Mouse (Mus musculus) embryonic facial prominence, embryonic 12.5 days (tissue): ENCODE measurements at regions not wholly inside any gene's neighbourhood (a gene's known extent, or its start where the extent isn't known, plus 50 kb on each side); places are given as distances from the start of the nearest gene placed in this dataset.

Source experiments
- ATAC-seq: fragments of 200-750 bp; cut with Nextera tagmentation; 2 replicates; pipeline ENCODE4 v1.8.0; 2017; ENCODE audit not compliant: insufficient number of reproducible peaks, insufficient read depth, low FRiP score, low TSS enrichment
- H3K27ac ChIP-seq: fragments of 300-500 bp; sonication (generic); 2 replicates; pipeline ENCODE4 v1.5.1; 2016; ENCODE audit warnings: mild to moderate bottlenecking
- H3K27me3 ChIP-seq: fragments of 300-500 bp; sonication (generic); 2 replicates; pipeline ENCODE4 v1.6.1; 2016; ENCODE audit warnings: mild to moderate bottlenecking, moderate library complexity
- H3K36me3 ChIP-seq: fragments of 300-500 bp; sonication (generic); 2 replicates; pipeline ENCODE4 v1.6.1; 2016; ENCODE audit warnings: mild to moderate bottlenecking
- H3K4me1 ChIP-seq: fragments of 300-500 bp; sonication (generic); 2 replicates; pipeline ENCODE4 v1.6.1; 2016
- H3K4me2 ChIP-seq: fragments of 300-500 bp; sonication (generic); replicated peaks from 2 replicates; pipeline ENCODE4 v1.6.1; 2016; ENCODE audit warnings: mild to moderate bottlenecking, moderate library complexity
- H3K4me3 ChIP-seq: fragments of 300-500 bp; sonication (generic); 2 replicates; pipeline ENCODE4 v1.5.1; 2016; ENCODE audit warnings: mild to moderate bottlenecking
- H3K9ac ChIP-seq: fragments of 300-500 bp; sonication (generic); 2 replicates; pipeline ENCODE4 v1.6.1; 2016; ENCODE audit warnings: mild to moderate bottlenecking, moderate library complexity
- H3K9me3 ChIP-seq: fragments of 300-500 bp; sonication (generic); 2 replicates; pipeline ENCODE4 v1.6.1; 2016; ENCODE audit warnings: mild to moderate bottlenecking, moderate library complexity
- WGBS: fragments of 180-500 bp; shearing (Covaris S2); methylation state at CpG from one replicate; pipeline ENCODE4 v1.1.7; 2016; 5-methylcytosine and 5-hydroxymethylcytosine counted together

- Histone ChIP-seq H3K4me2 (peak overlapping the region; percentile 55), H3K36me3 (no peaks in the 10 kb centered on the region), H3K4me1 (peaks cover 27% of the 10 kb centered on the region), H3K27me3 (no peaks in the 10 kb centered on the region), H3K9ac (no peak overlapping the region), H3K27ac (peak overlapping the region; percentile 60), H3K9me3 (no peaks in the 10 kb centered on the region), H3K4me3 (peak overlapping the region; percentile 24)
- ATAC-seq: no peak
- 23% methylated on average over 10 of the region's 10 CpGs for WGBS
These were observed 52.7 kb upstream of the Gm21915 start for GRCm38 (mm10) chr9:40617676-40618062.

DNA sequence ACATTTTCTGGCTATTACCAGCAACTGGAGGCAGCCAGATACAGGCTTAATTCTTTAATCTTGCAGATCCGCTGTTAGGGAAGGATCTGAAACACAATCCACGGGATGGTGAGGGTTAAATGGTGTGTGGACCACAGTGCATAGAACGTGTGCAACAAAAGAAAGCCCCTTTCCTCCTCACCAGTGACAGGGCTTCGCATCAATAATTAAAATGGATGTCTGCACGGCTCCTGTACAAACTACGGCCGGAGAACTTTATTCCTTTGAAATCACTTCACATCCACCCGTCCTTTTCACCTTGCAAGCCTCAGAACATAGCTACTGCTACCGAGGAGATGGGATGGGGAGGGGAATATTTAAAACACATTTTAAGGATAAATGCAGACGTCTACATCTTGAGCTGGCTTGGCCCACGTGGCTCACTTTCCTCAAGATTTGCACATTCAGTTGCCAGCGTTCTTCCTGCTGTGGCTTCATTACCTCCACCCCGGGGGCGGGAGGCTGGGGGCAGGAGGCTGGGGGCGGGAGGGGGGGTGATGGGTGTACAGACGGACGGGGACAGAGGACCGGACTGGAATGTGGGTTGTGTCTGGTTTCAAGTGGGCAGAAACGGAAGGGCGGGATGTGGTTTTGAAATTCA lies 53.3 kb upstream of the Gm21915 start:
- no peaks in the 10 kb centered on the region for H3K36me3 ChIP-seq
- 1% methylated on average over 20 of the region's 20 CpGs for WGBS
- no peak for ATAC-seq
- H3K4me2 ChIP-seq: peak overlapping the region; percentile 55
- peaks cover 27% of the 10 kb centered on the region for H3K4me1 ChIP-seq
- H3K27me3 ChIP-seq: no peaks in the 10 kb centered on the region
- H3K9me3 ChIP-seq: no peaks in the 10 kb centered on the region
- 0 out of 2 replicates have a peak overlapping the region, but pooled peaks have one; percentile 19 for H3K9ac ChIP-seq
- peak overlapping the region; percentile 24 for H3K4me3 ChIP-seq
- peak overlapping the region; percentile 60 for H3K27ac ChIP-seq

GRCm38 (mm10) chr9:40616426-40617035 lies 53.9 kb upstream of the Gm21915 start:
- Histone ChIP-seq H3K9ac (no peak overlapping the region), H3K4me2 (peak overlapping the region; percentile 55), H3K27ac (0 out of 2 replicates have a peak overlapping the region, but pooled peaks have one; percentile 60), H3K9me3 (no peaks in the 10 kb centered on the region), H3K27me3 (no peaks in the 10 kb centered on the region), H3K4me1 (peaks cover 27% of the 10 kb centered on the region), H3K36me3 (no peaks in the 10 kb centered on the region), H3K4me3 (peak overlapping the region; percentile 24; the same call in 1 of the 2 replicates)
- ATAC-seq: no peak; the same call in 1 of the 2 replicates
- 1% methylated on average over 11 of the region's 11 CpGs for WGBS

- H3K4me2 ChIP-seq: peak overlapping the region; percentile 55
These were observed 54.5 kb upstream of the Gm21915 start for GRCm38 (mm10) chr9:40615891-40616290.

DNA sequence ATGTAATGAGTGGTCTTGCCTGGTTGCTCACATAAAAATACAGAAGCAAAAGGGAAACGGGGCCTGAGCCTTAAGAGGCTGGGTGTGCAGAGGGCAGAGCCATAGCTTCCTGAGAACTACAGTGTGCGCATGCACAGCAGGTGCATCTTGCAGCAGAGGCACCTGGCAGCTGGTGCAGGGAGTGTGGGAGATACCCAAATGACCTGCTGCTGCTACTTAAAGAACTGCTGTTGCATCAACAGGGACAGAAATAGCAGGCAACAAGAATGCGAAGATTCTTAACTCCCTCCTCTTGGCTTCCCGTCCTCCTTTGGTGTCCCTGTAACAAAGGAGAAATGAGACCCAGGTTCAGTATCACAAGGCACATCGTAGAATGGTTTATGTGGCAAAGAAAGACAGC lies 56.3 kb upstream of the Gm21915 start:
- H3K27ac ChIP-seq: no peak overlapping the region
- H3K9me3 ChIP-seq: no peaks in the 10 kb centered on the region
- H3K27me3 ChIP-seq: no peaks in the 10 kb centered on the region
- no peak overlapping the region for H3K4me3 ChIP-seq
- H3K4me1 ChIP-seq: peaks cover 27% of the 10 kb centered on the region
- H3K4me2 ChIP-seq: no peak overlapping the region
- WGBS: 58% methylated on average over 5 of the region's 5 CpGs
- no peaks in the 10 kb centered on the region for H3K36me3 ChIP-seq
- H3K9ac ChIP-seq: no peak overlapping the region
- no peak for ATAC-seq

More at GRCm38 (mm10) chr9:40615891-40616290, 54.5 kb upstream of the Gm21915 start:
- H3K9ac ChIP-seq: no peak overlapping the region
- no peak overlapping the region for H3K4me3 ChIP-seq
- H3K4me1 ChIP-seq: peaks cover 27% of the 10 kb centered on the region
- no peak overlapping the region for H3K27ac ChIP-seq
- no peaks in the 10 kb centered on the region for H3K36me3 ChIP-seq
- no peak for ATAC-seq
- H3K9me3 ChIP-seq: no peaks in the 10 kb centered on the region
- WGBS: 27% methylated on average over 8 of the region's 8 CpGs
- no peaks in the 10 kb centered on the region for H3K27me3 ChIP-seq

DNA sequence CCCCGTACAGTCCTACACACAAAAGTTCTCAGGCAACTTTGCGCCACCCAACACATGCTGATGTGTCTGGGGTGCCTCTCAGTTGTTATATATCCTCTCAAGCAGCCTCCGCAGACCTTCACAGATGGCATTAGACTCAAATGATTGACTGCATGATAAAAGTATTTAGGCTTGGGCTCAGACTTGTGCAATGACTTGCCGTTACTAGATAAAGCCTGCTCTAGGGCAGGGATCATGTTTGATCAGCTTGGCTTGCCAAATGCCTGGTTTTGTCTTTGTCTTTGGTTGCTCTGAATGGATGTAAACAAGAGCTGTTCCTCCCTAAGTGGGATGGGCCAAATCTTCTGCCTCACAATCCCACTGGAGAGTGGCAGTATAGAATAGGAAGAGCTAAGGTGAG lies 57.2 kb upstream of the Gm21915 start:
- WGBS: 89% methylated on average over 4 of the region's 4 CpGs
- Histone ChIP-seq H3K4me1 (peaks cover 27% of the 10 kb centered on the region), H3K9ac (no peak overlapping the region), H3K4me3 (no peak overlapping the region), H3K36me3 (no peaks in the 10 kb centered on the region), H3K27ac (no peak overlapping the region), H3K9me3 (no peaks in the 10 kb centered on the region), H3K4me2 (no peak overlapping the region), H3K27me3 (no peaks in the 10 kb centered on the region)
- ATAC-seq: no peak

GRCm38 (mm10) chr9:40612755-40613154 lies 57.7 kb upstream of the Gm21915 start:
- no peaks in the 10 kb centered on the region for H3K27me3 ChIP-seq
- WGBS: 95% methylated on average over 1 of the region's 1 CpGs
- no peak overlapping the region for H3K4me2 ChIP-seq
- H3K9me3 ChIP-seq: no peaks in the 10 kb centered on the region
- peaks cover 26% of the 10 kb centered on the region for H3K4me1 ChIP-seq
- ATAC-seq: no peak
- no peak overlapping the region for H3K27ac ChIP-seq
- H3K4me3 ChIP-seq: no peak overlapping the region
- H3K36me3 ChIP-seq: no peaks in the 10 kb centered on the region
- no peak overlapping the region for H3K9ac ChIP-seq

DNA sequence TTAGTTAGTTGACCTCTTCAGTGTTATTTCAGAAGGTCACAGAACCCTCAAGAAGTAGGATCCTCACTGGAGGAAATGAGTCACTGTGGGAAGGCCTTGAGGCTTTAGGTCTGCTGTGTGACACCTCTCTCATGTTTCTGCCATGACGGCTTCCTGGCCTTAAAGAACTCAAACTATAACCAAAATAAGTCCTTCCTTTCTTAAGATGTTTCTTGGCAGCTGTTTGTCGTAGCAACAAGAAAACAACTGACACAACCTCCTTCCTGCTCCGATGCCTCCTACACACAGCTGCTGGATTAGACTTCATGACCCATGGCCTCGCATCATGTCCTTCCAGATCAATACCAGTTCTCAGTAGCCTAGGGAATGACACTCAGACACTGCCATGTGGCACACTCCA lies 58.1 kb upstream of the Gm21915 start:
- Histone ChIP-seq H3K27me3 (no peaks in the 10 kb centered on the region), H3K36me3 (no peaks in the 10 kb centered on the region), H3K4me2 (no peak overlapping the region), H3K4me3 (no peak overlapping the region), H3K9ac (no peak overlapping the region), H3K4me1 (peaks cover 22% of the 10 kb centered on the region), H3K27ac (no peak overlapping the region), H3K9me3 (no peaks in the 10 kb centered on the region)
- ATAC-seq: no peak
- WGBS: 83% methylated on average over 4 of the region's 4 CpGs

GRCm38 (mm10) chr9:40611626-40612025 lies 58.8 kb upstream of the Gm21915 start:
- Histone ChIP-seq H3K4me2 (no peak overlapping the region), H3K4me1 (peaks cover 15% of the 10 kb centered on the region), H3K9ac (no peak overlapping the region), H3K9me3 (no peaks in the 10 kb centered on the region), H3K27ac (no peak overlapping the region), H3K4me3 (no peak overlapping the region), H3K27me3 (no peaks in the 10 kb centered on the region), H3K36me3 (no peaks in the 10 kb centered on the region)
- WGBS: 69% methylated on average over 3 of the region's 3 CpGs
- no peak for ATAC-seq

- 86% methylated on average over 14 of the region's 14 CpGs for WGBS
- H3K36me3 ChIP-seq: no peaks in the 10 kb centered on the region
- ATAC-seq: no peak
These were observed 61.8 kb upstream of the Gm21915 start for GRCm38 (mm10) chr9:40608596-40608995.

GRCm38 (mm10) chr9:40607941-40608340 lies 62.5 kb upstream of the Gm21915 start:
- Histone ChIP-seq H3K36me3 (no peaks in the 10 kb centered on the region), H3K4me1 (no peaks in the 10 kb centered on the region), H3K9ac (no peak overlapping the region), H3K4me2 (no peak overlapping the region), H3K4me3 (no peak overlapping the region), H3K9me3 (no peaks in the 10 kb centered on the region), H3K27me3 (no peaks in the 10 kb centered on the region), H3K27ac (no peak overlapping the region)
- 94% methylated on average over 18 of the region's 18 CpGs for WGBS
- no peak for ATAC-seq

More at GRCm38 (mm10) chr9:40608596-40608995, 61.8 kb upstream of the Gm21915 start:
- H3K9ac ChIP-seq: no peak overlapping the region
- no peaks in the 10 kb centered on the region for H3K9me3 ChIP-seq
- no peak overlapping the region for H3K27ac ChIP-seq
- H3K4me2 ChIP-seq: no peak overlapping the region
- peaks cover 2% of the 10 kb centered on the region; the same call in 1 of the 2 replicates for H3K4me1 ChIP-seq
- no peak overlapping the region for H3K4me3 ChIP-seq
- no peaks in the 10 kb centered on the region for H3K27me3 ChIP-seq

- ATAC-seq: no peak
- Histone ChIP-seq H3K27me3 (no peaks in the 10 kb centered on the region), H3K4me1 (no peaks in the 10 kb centered on the region), H3K9ac (no peak overlapping the region), H3K9me3 (no peaks in the 10 kb centered on the region), H3K36me3 (no peaks in the 10 kb centered on the region), H3K4me3 (no peak overlapping the region), H3K27ac (no peak overlapping the region), H3K4me2 (no peak overlapping the region)
- 67% methylated on average over 1 of the region's 1 CpGs for WGBS
These were observed 66.9 kb upstream of the Gm21915 start for GRCm38 (mm10) chr9:40603521-40603920.
